Mouse (Mus musculus) forebrain, embryonic 16.5 days (tissue): ENCODE measurements around the gene Iqgap1. TPM values are rescaled to one million over a fixed set of nuclear protein-coding genes. Genes with fewer than 3 reads are reported as not detected.

ENCODE experiments used
- ATAC-seq: fragments of 200-750 bp; cut with Nextera tagmentation; 2 replicates; pipeline ENCODE4 v1.8.0; 2017; ENCODE audit warnings: mild to moderate bottlenecking, moderate library complexity
- H3K27ac ChIP-seq: fragments of 300-500 bp; sonication (generic); 2 replicates; pipeline ENCODE4 v1.5.1; 2014; ENCODE audit warnings: low read length, control low read depth
- H3K27me3 ChIP-seq: fragments of 300-500 bp; sonication (generic); replicated peaks from 2 replicates; pipeline ENCODE4 v1.6.1; 2014; ENCODE audit warnings: low read length; ENCODE audit not compliant: control insufficient read depth, insufficient read depth
- H3K36me3 ChIP-seq: fragments of 300-500 bp; sonication (generic); 2 replicates; pipeline ENCODE4 v1.6.1; 2014; ENCODE audit not compliant: control insufficient read depth, insufficient read depth
- H3K4me1 ChIP-seq: fragments of 300-500 bp; sonication (generic); replicated peaks from 2 replicates; pipeline ENCODE4 v1.6.1; 2014; ENCODE audit warnings: low read length; ENCODE audit not compliant: control insufficient read depth, insufficient read depth
- H3K4me2 ChIP-seq: fragments of 300-500 bp; sonication (generic); 2 replicates; pipeline ENCODE4 v1.6.1; 2014; ENCODE audit warnings: mild to moderate bottlenecking, low read length, control low read depth
- H3K4me3 ChIP-seq: fragments of 300-500 bp; sonication (generic); replicated peaks from 2 replicates; pipeline ENCODE4 v1.5.1; 2014; ENCODE audit warnings: mild to moderate bottlenecking, low read length, control low read depth
- H3K9ac ChIP-seq: fragments of 300-500 bp; sonication (generic); replicated peaks from 2 replicates; pipeline ENCODE4 v1.6.1; 2014; ENCODE audit warnings: low read depth, low read length, control low read depth
- H3K9me3 ChIP-seq: fragments of 300-500 bp; sonication (generic); 2 replicates; pipeline ENCODE4 v1.6.1; 2016; ENCODE audit warnings: low read length; ENCODE audit not compliant: control insufficient read depth
- WGBS: fragments of 180-500 bp; shearing (Covaris S2); extraction: QIAGEN DNeasy Blood & Tissue Kit; methylation state at CpG from one replicate; pipeline ENCODE4 v1.1.7; 2014; 5-methylcytosine and 5-hydroxymethylcytosine counted together
- polyA plus RNA-seq: library from polyadenylated mRNA; unstranded; fragments of >200 nt; fragmentation: Nextera tagmentation; extraction: Ambion mirVana; gene quantifications from 2 replicates; pipeline ENCODE4 v1.2.1, GENCODE M21; 2015

The Iqgap1 gene
- polyA plus RNA-seq, 1 experiment from 2014 or later, result 24.5 TPM

DNA sequence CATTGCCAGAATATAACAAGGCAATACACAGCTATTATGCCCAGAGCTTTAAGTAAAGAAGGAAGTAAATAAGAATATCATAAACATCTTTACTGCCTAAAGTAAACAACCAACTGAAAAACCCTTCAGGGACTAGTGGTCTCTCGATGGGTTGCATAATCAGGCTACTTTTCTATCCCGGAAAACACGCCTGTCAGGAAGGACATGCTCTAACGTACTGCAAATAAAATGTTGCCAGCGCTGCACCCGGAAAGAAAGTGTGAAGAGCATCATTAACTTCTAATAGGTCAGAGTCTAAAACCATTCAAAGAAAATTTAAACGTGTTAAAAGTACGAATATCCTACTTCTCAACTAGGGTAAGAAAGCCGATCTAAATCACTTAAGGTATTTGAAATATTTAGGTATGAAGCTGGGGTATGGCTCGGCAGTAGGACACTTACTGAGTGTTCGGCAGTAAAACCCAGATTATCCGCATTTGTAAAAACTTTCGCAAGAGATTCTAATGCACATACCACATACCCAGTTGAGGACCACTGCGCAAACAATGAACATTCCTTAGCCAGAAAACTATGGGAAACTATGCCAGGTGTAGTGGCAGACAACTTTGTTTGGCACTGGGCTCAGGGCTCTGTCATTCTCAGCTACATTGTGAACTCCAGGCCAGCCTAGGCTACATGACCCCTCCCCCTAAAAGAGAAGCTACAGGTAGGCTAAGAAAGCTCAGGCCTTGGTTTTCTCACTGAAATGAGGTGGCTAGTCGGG is 28.8 kb downstream of the Iqgap1 start:
- peaks cover 6% of the 10 kb centered on the region for H3K4me1 ChIP-seq
- no peaks in the 10 kb centered on the region for H3K27me3 ChIP-seq
- 90% methylated on average over 15 of the region's 15 CpGs for WGBS
- H3K27ac ChIP-seq, result no peak overlapping the region
- no peak overlapping the region for H3K9ac ChIP-seq
- no peak overlapping the region for H3K4me3 ChIP-seq
- no peaks in the 10 kb centered on the region for H3K9me3 ChIP-seq
- no peak overlapping the region for H3K4me2 ChIP-seq
- no peak for ATAC-seq
- H3K36me3 ChIP-seq, result peaks cover 16% of the 10 kb centered on the region

DNA sequence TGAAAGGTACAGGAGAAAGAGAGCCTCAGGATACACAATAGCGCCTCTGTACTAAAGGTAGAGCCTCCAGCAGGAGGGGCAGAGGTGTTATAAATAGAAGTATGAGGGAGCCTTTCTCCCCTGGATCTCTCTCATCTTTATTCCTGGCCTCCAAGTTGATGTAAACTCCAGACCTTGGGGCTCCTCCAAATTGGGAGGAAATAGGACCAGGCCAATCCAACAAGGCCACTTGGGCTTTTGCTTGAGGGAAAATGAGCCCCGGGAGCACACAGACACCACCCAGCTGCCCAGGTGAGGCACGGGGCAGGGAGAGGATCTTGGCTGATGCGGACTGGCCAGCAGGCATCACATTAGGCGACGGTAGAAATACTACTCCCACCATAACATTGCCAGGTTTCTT is 29.5 kb downstream of the Iqgap1 start:
- Histone ChIP-seq H3K4me3 (no peak overlapping the region), H3K27me3 (no peaks in the 10 kb centered on the region), H3K27ac (no peak overlapping the region), H3K9ac (no peak overlapping the region), H3K36me3 (peaks cover 16% of the 10 kb centered on the region), H3K4me2 (no peak overlapping the region), H3K4me1 (no peaks in the 10 kb centered on the region), H3K9me3 (no peaks in the 10 kb centered on the region)
- WGBS, result 90% methylated on average over 6 of the region's 6 CpGs
- no peak for ATAC-seq

- no peak overlapping the region for H3K27ac ChIP-seq
- no peaks in the 10 kb centered on the region for H3K4me1 ChIP-seq
- no peak for ATAC-seq
- no peaks in the 10 kb centered on the region for H3K36me3 ChIP-seq
- 81% methylated on average over 5 of the region's 5 CpGs for WGBS
- H3K9ac ChIP-seq, result no peak overlapping the region
- H3K4me3 ChIP-seq, result no peak overlapping the region
- no peaks in the 10 kb centered on the region for H3K9me3 ChIP-seq
- no peaks in the 10 kb centered on the region for H3K27me3 ChIP-seq
- no peak overlapping the region for H3K4me2 ChIP-seq
These were observed 36.2 kb downstream of the Iqgap1 start for GRCm38 (mm10) chr7:80789534-80789933.

- no peak overlapping the region for H3K9ac ChIP-seq
- no peak for ATAC-seq
- no peaks in the 10 kb centered on the region for H3K4me1 ChIP-seq
- H3K36me3 ChIP-seq, result no peaks in the 10 kb centered on the region
- no peaks in the 10 kb centered on the region for H3K27me3 ChIP-seq
- 65% methylated on average over 1 of the region's 1 CpGs for WGBS
- no peak overlapping the region for H3K27ac ChIP-seq
- no peaks in the 10 kb centered on the region for H3K9me3 ChIP-seq
- no peak overlapping the region for H3K4me3 ChIP-seq
- H3K4me2 ChIP-seq, result no peak overlapping the region
These were observed 36.7 kb downstream of the Iqgap1 start for GRCm38 (mm10) chr7:80789061-80789460.

GRCm38 (mm10) chr7:80788002-80788401 is 37.8 kb downstream of the Iqgap1 start:
- H3K4me3 ChIP-seq, result no peak overlapping the region
- H3K27ac ChIP-seq, result no peak overlapping the region
- no peaks in the 10 kb centered on the region for H3K36me3 ChIP-seq
- H3K9me3 ChIP-seq, result no peaks in the 10 kb centered on the region
- H3K4me2 ChIP-seq, result no peak overlapping the region
- H3K27me3 ChIP-seq, result no peaks in the 10 kb centered on the region
- no peak overlapping the region for H3K9ac ChIP-seq
- H3K4me1 ChIP-seq, result no peaks in the 10 kb centered on the region
- 91% methylated on average over 7 of the region's 7 CpGs for WGBS
- ATAC-seq, result no peak

- 69% methylated on average over 6 of the region's 6 CpGs for WGBS
These were observed 39.0 kb downstream of the Iqgap1 start for GRCm38 (mm10) chr7:80786746-80787145.

GRCm38 (mm10) chr7:80783841-80784240 is 41.9 kb downstream of the Iqgap1 start:
- no peaks in the 10 kb centered on the region for H3K9me3 ChIP-seq
- H3K9ac ChIP-seq, result no peak overlapping the region
- no peaks in the 10 kb centered on the region for H3K27me3 ChIP-seq
- H3K4me1 ChIP-seq, result no peaks in the 10 kb centered on the region
- ATAC-seq, result no peak
- no peak overlapping the region for H3K27ac ChIP-seq
- no peaks in the 10 kb centered on the region for H3K36me3 ChIP-seq
- WGBS, result 97% methylated on average over 5 of the region's 5 CpGs
- no peak overlapping the region for H3K4me2 ChIP-seq
- no peak overlapping the region for H3K4me3 ChIP-seq

More at GRCm38 (mm10) chr7:80786746-80787145, 39.0 kb downstream of the Iqgap1 start:
- Histone ChIP-seq H3K36me3 (no peaks in the 10 kb centered on the region), H3K4me1 (no peaks in the 10 kb centered on the region), H3K9me3 (no peaks in the 10 kb centered on the region), H3K4me3 (no peak overlapping the region), H3K27ac (no peak overlapping the region), H3K9ac (no peak overlapping the region), H3K27me3 (no peaks in the 10 kb centered on the region), H3K4me2 (no peak overlapping the region)
- ATAC-seq, result no peak

GRCm38 (mm10) chr7:80782155-80783109 is 43.3 kb downstream of the Iqgap1 start:
- Histone ChIP-seq H3K9ac (no peak overlapping the region), H3K4me3 (no peak overlapping the region), H3K27ac (no peak overlapping the region), H3K4me1 (no peaks in the 10 kb centered on the region), H3K27me3 (no peaks in the 10 kb centered on the region), H3K4me2 (no peak overlapping the region), H3K9me3 (no peaks in the 10 kb centered on the region), H3K36me3 (no peaks in the 10 kb centered on the region)
- ATAC-seq, result no peak
- WGBS, result 82% methylated on average over 17 of the region's 17 CpGs

DNA sequence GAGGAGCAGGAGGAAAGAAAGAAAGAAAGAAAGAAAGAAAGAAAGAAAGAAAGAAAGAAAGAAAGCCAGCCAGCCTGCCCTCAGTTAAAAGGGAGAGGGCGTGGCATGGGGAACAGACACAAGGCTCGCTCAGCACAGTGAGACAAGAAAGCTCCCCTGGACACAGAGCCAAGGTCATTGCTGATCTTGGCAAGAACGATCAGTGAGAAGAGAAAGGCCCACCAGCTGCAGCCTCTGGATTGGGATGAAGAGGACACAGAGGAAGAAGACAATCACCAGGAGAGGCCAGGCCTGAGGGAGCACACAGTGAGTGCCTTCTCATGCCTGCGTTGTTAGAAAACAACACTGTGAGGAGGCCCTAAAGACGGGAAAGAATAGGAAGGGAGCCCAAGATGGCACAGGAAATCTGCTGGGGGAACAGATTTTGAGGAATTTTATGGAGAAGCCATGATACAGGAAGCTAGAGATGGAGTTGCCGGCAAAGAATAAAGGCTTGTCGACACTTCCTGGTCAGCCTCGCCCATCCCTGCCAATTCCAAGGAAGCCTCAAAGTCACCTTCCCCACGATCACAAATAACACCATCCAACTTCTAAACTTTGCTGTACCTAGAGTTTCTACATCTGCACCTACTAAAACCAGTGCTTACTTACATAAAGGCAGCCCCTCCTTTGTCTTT is 44.2 kb downstream of the Iqgap1 start:
- ATAC-seq, result no peak
- Histone ChIP-seq H3K27me3 (no peaks in the 10 kb centered on the region), H3K36me3 (no peaks in the 10 kb centered on the region), H3K4me1 (no peaks in the 10 kb centered on the region), H3K9ac (no peak overlapping the region), H3K9me3 (no peaks in the 10 kb centered on the region), H3K27ac (no peak overlapping the region), H3K4me3 (no peak overlapping the region), H3K4me2 (no peak overlapping the region)
- 67% methylated on average over 9 of the region's 9 CpGs for WGBS
